Mouse (Mus musculus) limb, embryonic 14.5 days (tissue): ENCODE data around the gene Gm20388. TPM values are rescaled to one million over a fixed set of nuclear protein-coding genes. Genes with fewer than 3 reads are reported as not detected.

Experiments
- ATAC-seq: fragments of 200-750 bp; cut with Nextera tagmentation; 2 replicates; pipeline ENCODE4 v1.8.0; 2017; ENCODE audit warnings: low read depth, moderate number of reproducible peaks, moderate TSS enrichment; ENCODE audit not compliant: low FRiP score
- DNase-seq: peaks from one replicate; pipeline ENCODE4 v3.0.0-alpha.2; 2015; ENCODE audit warnings: low spot score
- H3K27ac ChIP-seq: fragments of 300-500 bp; sonication (generic); replicated peaks from 2 replicates; pipeline ENCODE4 v1.5.1; 2014; ENCODE audit warnings: low read depth, mild to moderate bottlenecking, low read length, moderate library complexity, mixed read lengths
- H3K27me3 ChIP-seq: fragments of 300-500 bp; sonication (generic); 2 replicates; pipeline ENCODE4 v1.6.1; 2014; ENCODE audit warnings: low read length, mixed read lengths; ENCODE audit not compliant: control insufficient read depth, insufficient read depth
- H3K36me3 ChIP-seq: fragments of 300-500 bp; sonication (generic); 2 replicates; pipeline ENCODE4 v1.6.1; 2014; ENCODE audit warnings: mild to moderate bottlenecking, low read length, moderate library complexity, mixed read lengths; ENCODE audit not compliant: control insufficient read depth, insufficient read depth
- H3K4me1 ChIP-seq: fragments of 300-500 bp; sonication (generic); 2 replicates; pipeline ENCODE4 v1.6.1; 2014; ENCODE audit warnings: antibody characterized with exemption, low read length, mixed read lengths; ENCODE audit not compliant: control insufficient read depth, insufficient read depth
- H3K4me2 ChIP-seq: fragments of 300-500 bp; sonication (generic); replicated peaks from 2 replicates; pipeline ENCODE4 v1.6.1; 2014; ENCODE audit warnings: low read depth, mild to moderate bottlenecking, low read length, moderate library complexity; ENCODE audit not compliant: severe bottlenecking
- H3K4me3 ChIP-seq: fragments of 300-500 bp; sonication (generic); replicated peaks from 2 replicates; pipeline ENCODE4 v1.5.1; 2014; ENCODE audit warnings: low read length
- H3K9ac ChIP-seq: fragments of 300-500 bp; sonication (generic); 2 replicates; pipeline ENCODE4 v1.6.1; 2014; ENCODE audit warnings: mild to moderate bottlenecking, low read depth, low read length, moderate library complexity; ENCODE audit not compliant: severe bottlenecking
- H3K9me3 ChIP-seq: fragments of 300-500 bp; sonication (generic); 2 replicates; pipeline ENCODE4 v1.6.1; 2016; ENCODE audit warnings: low read length; ENCODE audit not compliant: control insufficient read depth
- POLR2A ChIP-seq: fragments of 200-500 bp; IDR thresholded peaks from 2 replicates; pipeline ENCODE4 v1.8.0; 2012; ENCODE audit warnings: inconsistent platforms, mild to moderate bottlenecking, moderate library complexity, borderline replicate concordance; ENCODE audit not compliant: insufficient read depth, insufficient read length; ENCODE audit errors: extremely low read depth
- WGBS: fragments of 180-500 bp; shearing (Covaris S2); extraction: QIAGEN DNeasy Blood & Tissue Kit; methylation state at CpG from one replicate; pipeline ENCODE4 v1.1.7; 2014; 5-methylcytosine and 5-hydroxymethylcytosine counted together
- polyA plus RNA-seq, 2 experiments: library from polyadenylated mRNA; depleted of rRNA in 1 of 2; stranded (reverse) in 1 of 2; unstranded in 1 of 2; fragments of >200 nt; fragmentation: Nextera tagmentation in 1 of 2; extraction: Ambion mirVana in 1 of 2; gene quantifications; 2 replicates each; pipeline versions ENCODE4 v1.2.1 to v1.2.3; 2012 to 2014

Gene Gm20388
- polyA plus RNA-seq, 2 experiments: 1.9 to 49.9 TPM

GRCm38 (mm10) chr8:122701441-122702185, 2791.0 kb downstream of the Gm20388 start:
- 68% methylated on average over 12 of the region's 12 CpGs for WGBS
- Histone ChIP-seq H3K4me2 (no peak overlapping the region), H3K27ac (no peak overlapping the region), H3K27me3 (no peaks in the 10 kb centered on the region), H3K4me3 (no peak overlapping the region), H3K36me3 (no peaks in the 10 kb centered on the region), H3K9me3 (no peaks in the 10 kb centered on the region), H3K4me1 (no peaks in the 10 kb centered on the region), H3K9ac (no peak overlapping the region)
- DNase-seq: no peak
- no peak for TF ChIP-seq POLR2A
- no peak for ATAC-seq

GRCm38 (mm10) chr8:122702301-122702941, 2791.8 kb downstream of the Gm20388 start:
- Histone ChIP-seq H3K4me3 (no peak overlapping the region), H3K4me1 (no peaks in the 10 kb centered on the region), H3K9ac (no peak overlapping the region), H3K9me3 (no peaks in the 10 kb centered on the region), H3K27me3 (no peaks in the 10 kb centered on the region), H3K36me3 (no peaks in the 10 kb centered on the region), H3K4me2 (no peak overlapping the region), H3K27ac (no peak overlapping the region)
- no peak for ATAC-seq
- TF ChIP-seq POLR2A: no peak
- WGBS: 32% methylated on average over 10 of the region's 10 CpGs
- DNase-seq: no peak

GRCm38 (mm10) chr8:122702957-122703356, 2792.3 kb downstream of the Gm20388 start:
- no peak for TF ChIP-seq POLR2A
- no peaks in the 10 kb centered on the region for H3K4me1 ChIP-seq

GRCm38 (mm10) chr8:122704612-122705011, 2794.0 kb downstream of the Gm20388 start:
- Histone ChIP-seq H3K4me1 (no peaks in the 10 kb centered on the region), H3K9me3 (no peaks in the 10 kb centered on the region), H3K27ac (no peak overlapping the region), H3K27me3 (no peaks in the 10 kb centered on the region), H3K36me3 (no peaks in the 10 kb centered on the region), H3K9ac (no peak overlapping the region), H3K4me2 (no peak overlapping the region), H3K4me3 (no peak overlapping the region)
- no peak for ATAC-seq
- 78% methylated on average over 3 of the region's 3 CpGs for WGBS
- DNase-seq: no peak
- no peak for TF ChIP-seq POLR2A

More at GRCm38 (mm10) chr8:122702957-122703356, 2792.3 kb downstream of the Gm20388 start:
- Histone ChIP-seq H3K4me3 (no peak overlapping the region), H3K27ac (no peak overlapping the region), H3K27me3 (no peaks in the 10 kb centered on the region), H3K4me2 (no peak overlapping the region), H3K36me3 (no peaks in the 10 kb centered on the region), H3K9ac (no peak overlapping the region), H3K9me3 (no peaks in the 10 kb centered on the region)
- no peak for ATAC-seq
- DNase-seq: no peak
- WGBS: 86% methylated on average over 6 of the region's 6 CpGs

- no peak for DNase-seq
- 65% methylated on average over 12 of the region's 12 CpGs for WGBS
Observed at GRCm38 (mm10) chr8:122705901-122706561, 2795.4 kb downstream of the Gm20388 start.

More at GRCm38 (mm10) chr8:122705901-122706561, 2795.4 kb downstream of the Gm20388 start:
- Histone ChIP-seq H3K4me2 (no peak overlapping the region), H3K4me1 (no peaks in the 10 kb centered on the region), H3K4me3 (no peak overlapping the region), H3K36me3 (no peaks in the 10 kb centered on the region), H3K9ac (no peak overlapping the region), H3K27me3 (no peaks in the 10 kb centered on the region), H3K9me3 (no peaks in the 10 kb centered on the region), H3K27ac (no peak overlapping the region)
- no peak for TF ChIP-seq POLR2A
- no peak for ATAC-seq
